Mouse (Mus musculus) left cerebral cortex, adult 11 months (tissue): ENCODE measurements around the gene Acsm1.
"Not testable (repeated sequence)": the region's sequence is repeated elsewhere in the genome, so short reads cannot be mapped to it uniquely, and the experiment has no call there.

Source experiments
- DNase-seq: peaks from one replicate; pipeline ENCODE4 v3.0.0; 2022; ENCODE audit warnings: low spot score

Acsm1 gene

GRCm38 (mm10) chr7:119606664-119607076 is at the start of gene Acsm1:
Acsm1 (plus strand) TSS chr7:119607026.
- no peak for DNase-seq

DNA sequence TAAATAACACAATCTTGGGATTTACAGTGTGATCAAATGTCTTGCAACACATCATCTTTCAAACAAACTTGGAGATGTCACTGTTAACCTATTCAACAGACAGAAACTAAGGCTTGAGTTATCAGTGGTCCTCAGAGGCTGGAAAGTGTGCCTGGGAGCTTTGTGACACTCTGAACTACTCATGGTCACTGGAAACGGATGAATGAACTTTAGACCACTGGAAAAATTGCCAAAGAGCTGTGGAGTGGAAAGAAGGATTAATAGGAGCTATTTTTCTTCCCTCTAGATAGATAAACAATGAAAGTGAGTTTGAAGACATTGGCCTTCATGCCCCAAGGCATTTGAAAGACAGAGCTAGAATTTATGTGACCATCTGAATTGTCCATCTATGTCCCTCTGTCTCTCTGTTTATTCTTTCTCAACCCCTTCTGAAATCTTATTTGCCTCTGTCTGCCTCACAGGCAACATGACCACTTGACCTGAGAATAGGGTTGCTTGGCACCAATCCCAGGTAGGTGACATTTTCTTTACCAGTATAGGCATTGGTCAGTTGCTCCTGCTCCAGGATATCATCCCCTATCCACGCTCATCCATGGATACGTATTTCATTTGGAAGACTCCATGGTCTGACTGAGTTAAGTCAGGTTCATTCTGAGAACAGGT is 46.9 kb upstream of the Acsm1 start:
- DNase-seq = no peak

DNA sequence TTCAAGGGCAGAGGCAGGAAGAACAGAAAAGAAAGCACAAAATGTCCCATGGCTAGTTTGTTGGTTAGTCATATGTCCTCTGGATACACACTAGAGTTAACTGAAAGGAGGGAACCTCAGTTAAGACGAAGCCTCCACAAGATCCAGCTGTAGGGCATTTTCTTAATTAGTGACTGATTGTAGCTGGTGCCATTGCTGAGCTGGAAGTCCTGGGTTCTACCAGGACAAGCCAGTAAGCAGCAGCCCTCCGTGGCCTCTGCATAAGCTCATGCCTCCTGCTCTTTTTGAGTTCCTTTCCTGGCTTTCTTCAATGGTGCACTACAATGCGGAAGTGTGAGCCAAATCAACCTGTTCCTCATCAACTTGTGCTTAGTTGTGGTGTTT is 46.4 kb upstream of the Acsm1 start:
- no peak for DNase-seq

DNA sequence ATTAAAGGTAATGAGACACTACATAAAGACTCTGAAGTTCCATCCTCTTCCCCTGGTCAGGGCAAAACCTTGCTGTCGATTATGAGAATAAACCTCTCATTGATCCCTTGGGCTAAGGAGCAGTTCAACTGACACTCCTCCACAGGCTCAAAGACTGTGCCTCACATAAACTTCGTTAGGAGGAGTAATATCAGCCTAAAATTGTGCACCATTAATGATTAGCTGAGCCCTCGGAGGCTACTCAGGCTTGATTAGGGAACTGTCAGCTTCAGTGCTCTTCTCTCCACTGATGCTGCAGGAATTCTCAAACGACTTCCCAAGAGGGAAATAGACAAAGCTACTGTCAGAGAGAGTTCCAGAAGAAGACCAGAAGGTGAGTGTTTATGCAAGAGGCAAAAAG is 45.4 kb upstream of the Acsm1 start:
- DNase-seq = no peak

DNA sequence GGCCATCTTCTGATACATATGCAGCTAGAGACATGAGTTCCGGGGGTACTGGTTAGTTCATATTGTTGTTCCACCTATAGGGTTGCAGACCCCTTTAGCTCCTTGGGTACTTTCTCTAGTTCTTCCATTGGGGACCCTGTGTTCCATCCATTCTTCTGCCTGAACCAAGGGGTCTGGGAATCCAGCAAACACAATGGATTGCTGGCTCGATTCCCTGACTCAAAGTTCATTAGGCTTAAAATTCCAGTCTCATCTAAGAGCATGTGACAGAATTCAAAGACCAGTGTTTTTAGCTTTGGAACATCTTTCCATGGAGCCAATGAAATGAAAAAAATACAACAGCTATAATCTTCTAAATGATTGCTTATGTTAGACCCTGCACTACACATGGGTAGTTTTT is 44.4 kb upstream of the Acsm1 start:
- DNase-seq = not testable (repeated sequence)

DNA sequence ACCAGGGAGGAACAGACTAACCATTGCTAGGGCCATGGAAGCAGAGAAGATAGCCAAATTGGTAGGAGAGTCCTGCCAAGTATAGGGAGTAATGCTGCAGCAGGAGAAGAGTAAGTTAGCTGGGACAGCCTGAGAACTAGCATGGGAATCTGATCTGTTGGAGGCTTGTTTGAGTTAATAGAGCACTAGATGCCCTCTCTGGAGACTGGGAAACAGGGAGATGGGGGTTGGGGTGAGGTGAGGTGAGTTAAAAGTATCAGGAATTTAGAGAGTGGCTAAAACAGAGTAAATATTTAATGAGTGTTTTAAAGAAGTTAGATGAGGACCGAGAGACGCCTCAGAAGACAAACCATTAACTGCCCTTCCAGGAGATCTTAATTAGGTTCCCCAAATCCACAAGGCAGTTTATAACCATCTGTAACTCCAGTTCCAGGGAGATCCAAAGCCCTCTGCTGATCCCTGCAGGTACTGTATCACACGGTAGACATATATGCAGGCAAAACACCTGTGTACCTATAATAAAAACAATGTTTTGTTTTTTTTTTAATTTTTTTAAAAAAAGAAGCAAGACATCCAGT is 12.2 kb upstream of the Acsm1 start:
- no peak for DNase-seq

DNA sequence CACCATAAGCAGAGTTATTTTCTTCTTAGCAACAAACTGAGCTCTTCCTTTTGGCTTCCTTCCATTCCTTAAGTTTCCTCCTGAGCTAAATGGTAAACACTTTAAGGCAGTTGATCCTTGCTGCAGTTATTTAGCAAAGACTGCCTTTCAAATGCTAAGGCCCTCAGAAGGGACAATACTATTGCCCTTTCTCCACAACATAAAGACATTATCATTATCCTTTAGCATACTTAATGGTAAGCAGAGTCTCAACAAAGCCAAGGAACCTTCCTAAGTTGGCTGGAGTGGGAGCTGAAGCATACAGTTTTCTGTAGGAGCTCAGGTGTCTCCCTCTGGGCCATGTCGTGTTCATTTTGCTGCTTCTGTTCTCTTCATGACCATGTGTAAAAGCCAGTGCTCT is 11.5 kb upstream of the Acsm1 start:
- DNase-seq = no peak

GRCm38 (mm10) chr7:119596536-119596935 is 10.3 kb upstream of the Acsm1 start:
- no peak for DNase-seq

GRCm38 (mm10) chr7:119601195-119601953 is 5.5 kb upstream of the Acsm1 start:
- no peak for DNase-seq

DNA sequence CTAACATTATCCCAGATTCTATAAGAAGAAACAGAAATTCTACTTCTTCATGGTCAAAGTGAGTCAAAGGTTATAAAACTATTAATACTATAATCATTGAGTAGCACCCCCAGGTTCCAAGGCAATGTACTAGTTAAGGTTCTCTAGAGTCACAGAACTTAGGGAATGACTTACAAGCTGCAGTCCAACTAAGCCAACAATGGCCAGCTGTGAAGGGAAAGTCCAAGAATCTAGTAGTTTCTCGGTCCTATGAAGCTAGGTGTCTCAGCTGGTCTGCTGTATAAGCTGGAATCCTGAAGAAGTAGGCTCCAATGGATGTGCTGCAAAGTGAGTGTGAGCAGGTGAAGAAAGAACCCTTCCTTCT is 4.9 kb upstream of the Acsm1 start:
- DNase-seq = no peak

GRCm38 (mm10) chr7:119604903-119605483 is 1.8 kb upstream of the Acsm1 start:
- DNase-seq = no peak

DNA sequence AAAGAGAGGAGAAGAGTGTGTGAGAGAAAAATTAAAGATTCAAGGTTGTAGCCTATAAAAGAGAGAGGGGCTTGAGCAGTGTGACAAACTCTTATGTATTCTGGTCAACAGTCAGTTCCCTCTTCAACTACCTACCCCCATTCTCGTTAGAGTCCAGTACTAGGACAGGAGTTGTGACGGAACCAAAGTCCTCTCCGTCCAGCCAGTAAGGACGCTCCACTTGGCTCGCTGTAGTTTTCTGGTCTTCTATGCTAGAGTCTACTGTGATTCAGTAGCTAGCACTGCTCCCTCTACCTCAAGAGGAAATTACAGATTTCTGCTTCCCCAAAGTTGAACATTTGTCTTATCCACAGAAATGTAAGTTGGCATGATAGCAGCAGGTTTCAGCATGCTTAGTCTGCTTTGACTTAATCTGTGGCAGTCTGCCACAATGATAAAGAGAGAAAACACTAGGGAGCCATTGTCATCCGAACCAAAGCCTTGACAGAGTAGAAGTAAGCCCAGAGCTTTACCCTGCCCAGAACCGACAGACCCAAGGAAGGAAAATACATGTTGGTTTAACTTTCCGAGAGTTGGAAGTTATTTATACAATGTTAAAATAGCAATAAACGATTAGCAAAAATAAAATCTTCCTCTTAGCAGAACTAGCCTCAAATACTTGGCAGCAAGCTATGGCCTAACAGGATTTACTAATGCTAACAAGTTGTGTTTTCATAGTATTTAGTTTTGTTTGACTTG is 731 bp upstream of the Acsm1 start:
- DNase-seq = no peak

GRCm38 (mm10) chr7:119607796-119608515 is 1.1 kb downstream of the Acsm1 start:
- no peak for DNase-seq

- no peak for DNase-seq
Observed at GRCm38 (mm10) chr7:119616531-119616930, 9.7 kb downstream of the Acsm1 start.

DNA sequence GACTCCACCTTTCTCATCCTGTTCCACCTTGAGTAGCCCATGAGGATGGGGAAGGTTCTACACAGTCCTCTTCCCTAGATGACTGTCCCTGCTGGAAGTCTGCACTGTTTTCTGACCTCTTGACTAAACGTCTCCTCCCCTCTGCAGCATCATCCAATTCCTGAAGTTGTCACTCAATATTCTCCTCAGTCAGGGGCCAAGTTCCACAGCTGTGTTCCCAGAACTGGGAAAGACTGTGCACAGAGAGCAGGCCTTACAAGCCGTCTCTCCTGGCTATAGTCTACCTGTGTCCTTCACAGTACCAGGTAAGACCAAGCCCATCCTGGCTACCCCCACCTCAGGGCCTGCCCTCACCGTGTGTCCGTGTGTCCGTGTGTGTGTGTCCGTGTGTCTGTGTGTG is 10.8 kb downstream of the Acsm1 start:
- DNase-seq = no peak

DNA sequence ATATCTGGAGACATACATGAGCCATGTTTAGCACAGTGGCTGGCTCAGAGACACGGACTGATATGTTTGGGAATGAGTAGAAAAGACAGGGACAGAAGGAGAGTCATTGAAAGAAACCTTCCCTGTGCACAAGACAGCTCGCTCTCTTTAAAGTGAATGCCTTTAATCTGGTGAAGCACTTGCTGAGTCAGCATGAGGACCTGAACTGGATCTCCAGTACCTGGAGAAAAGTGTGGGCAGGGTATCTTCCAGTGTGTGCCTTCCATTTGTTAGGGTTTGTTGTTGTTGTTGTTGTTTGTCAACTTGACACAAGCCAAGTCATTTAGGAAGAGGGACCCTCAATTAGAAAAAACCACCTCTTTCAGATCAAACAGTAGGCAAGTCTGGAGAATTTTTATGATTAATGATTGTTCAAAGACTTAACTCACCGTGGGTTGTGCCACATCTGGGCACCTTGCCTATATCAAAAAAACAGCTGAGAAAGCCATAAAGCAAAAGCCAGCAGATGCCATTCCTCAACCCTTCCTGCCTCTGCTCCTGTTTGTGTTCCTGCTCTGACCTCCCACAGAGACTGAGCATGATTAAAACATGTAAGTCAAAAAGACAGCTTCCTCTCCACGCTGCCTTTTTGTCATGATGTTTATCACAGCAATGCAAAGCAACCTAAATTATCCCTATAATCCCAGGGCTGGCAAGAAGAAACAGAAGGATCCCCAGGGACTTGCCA is 11.5 kb downstream of the Acsm1 start:
- DNase-seq = no peak

DNA sequence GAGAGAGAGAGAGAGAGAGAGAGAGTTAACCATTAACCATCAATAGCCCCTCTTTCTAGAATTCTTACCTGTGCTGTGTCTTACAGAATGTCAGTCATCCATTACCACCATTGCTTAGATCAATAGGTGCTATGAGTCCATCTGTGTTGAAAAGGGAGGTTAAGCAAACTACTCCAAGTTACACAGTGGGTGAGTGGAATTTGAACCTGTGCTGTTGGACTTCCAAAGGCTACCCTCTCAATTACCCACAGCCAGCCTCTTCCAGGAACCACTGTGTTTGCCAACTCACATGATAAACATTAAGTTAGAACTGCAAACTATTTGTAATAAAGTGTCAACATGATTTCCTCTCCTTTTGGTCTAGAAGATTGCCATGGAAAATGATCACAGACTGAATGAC is 13.3 kb downstream of the Acsm1 start:
- no peak for DNase-seq

DNA sequence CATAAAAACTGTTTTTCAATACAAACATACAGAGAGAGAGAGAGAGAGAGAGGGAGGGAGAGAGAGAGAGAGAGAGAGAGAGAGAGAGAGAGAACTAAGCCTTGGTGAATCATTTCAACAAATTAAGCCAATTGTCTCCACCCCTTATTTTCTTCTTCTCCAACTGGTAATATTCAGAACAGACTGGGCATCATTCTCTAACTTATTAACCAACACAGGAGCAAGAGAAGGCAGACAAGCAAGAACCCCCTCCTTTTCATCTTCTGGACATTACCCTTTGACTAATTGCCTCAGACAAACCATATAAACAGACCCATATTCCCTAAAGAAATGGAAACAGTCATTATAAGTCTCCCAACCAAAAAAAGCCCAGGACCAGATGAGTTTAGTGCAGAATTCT is 31.9 kb downstream of the Acsm1 start:
- DNase-seq = no peak

- no peak for DNase-seq
Observed at GRCm38 (mm10) chr7:119642307-119642706, 35.5 kb downstream of the Acsm1 start.

DNA sequence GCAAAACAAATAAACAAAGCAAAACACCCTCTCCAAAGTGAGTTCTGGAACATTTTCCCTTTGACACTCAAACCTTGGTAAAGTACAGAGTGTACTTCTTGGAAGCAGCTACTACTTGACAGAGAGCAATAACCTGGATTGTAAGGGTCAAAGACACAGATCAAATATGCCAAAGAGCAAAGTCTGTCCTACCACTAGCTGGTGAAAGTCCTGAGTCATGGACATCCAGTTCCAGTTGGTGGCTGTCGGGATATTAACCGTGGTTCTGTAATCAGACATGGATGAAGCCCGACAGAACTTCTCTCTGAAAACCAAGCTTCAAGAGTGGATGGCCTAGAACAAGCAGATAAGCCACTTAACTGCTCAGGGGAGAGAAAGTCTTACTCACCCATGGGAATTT is 61.1 kb downstream of the Acsm1 start:
- DNase-seq = no peak

DNA sequence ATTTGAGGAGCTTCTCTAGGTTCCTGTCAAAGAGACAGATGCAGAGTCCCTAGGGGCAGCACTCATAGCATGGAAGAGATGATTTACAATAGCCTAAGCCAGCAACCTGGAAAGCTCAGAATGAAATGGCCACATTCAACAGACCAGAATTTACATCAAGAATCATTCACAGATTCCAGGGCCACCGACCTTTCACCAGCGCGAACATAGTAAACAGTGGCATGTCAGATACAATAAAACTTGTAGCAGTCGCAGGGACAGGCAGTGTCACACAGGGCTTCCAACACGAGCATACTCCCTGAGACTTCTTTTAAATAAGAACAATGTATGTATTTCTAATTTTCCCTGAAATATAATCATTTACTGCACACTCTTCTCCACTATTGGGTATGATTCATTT is 63.6 kb downstream of the Acsm1 start:
- no peak for DNase-seq
